15 mouse cellular contexts compared by ENCODE assay signal in the genomic region with DNA sequence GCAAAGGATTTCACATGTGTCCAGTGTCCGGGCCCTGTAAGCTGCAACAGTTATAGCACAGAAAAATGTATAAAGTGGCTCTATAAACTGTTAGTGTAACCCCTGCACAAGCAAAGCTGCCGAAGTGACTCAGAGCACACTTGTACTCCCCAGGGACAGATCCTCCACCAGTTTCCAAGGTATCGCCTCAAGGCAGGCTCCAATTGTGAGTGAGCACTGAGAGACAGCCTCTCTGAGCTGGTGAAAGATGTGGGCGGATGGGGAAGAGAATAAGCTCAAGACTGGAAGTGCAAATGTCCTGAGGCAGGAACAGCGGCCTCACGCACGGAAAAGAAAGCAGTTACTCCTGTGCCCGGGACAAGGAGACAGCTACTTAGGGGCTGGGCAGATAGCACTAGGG. TPM values are rescaled to one million over a fixed set of nuclear protein-coding genes. Genes with fewer than 3 reads are reported as not detected.
DNase-seq lines count a peak whose midpoint lies in the region; ATAC-seq lines count a peak whose summit lies in the region.
"Had no signal": no experiment of that assay in that cellular context is flagged by ENCODE, and none has a peak within 500 bp of the region (broad histone marks: within the 10 kb centered on the region; RNA-seq: fewer than 3 reads in every experiment).

No protein-coding gene starts in this region.

- no peak for DNase-seq in heart, postnatal 14 days
- no peak for DNase-seq in lung, adult 18-20 months
- no peak for DNase-seq in cerebellum, adult 18-20 months
- DNase-seq: adrenal gland, adult 8-10 months; cerebellum, postnatal 36 days; gastrocnemius, adult 2 months; kidney, adult 2 months; thymus, postnatal 4 days had no signal

- peak overlapping the region; percentile 72 for H3K27ac ChIP-seq in heart, embryonic 15.5 days
- H3K27ac ChIP-seq in lung, embryonic 16.5 days (ENCODE audit: low read length) = peak overlapping the region; percentile 70
- H3K27ac ChIP-seq in embryonic facial prominence, embryonic 15.5 days (replicated peaks) = 0 out of 2 replicates have a peak overlapping the region, but pooled peaks have one; percentile 39
- no peak overlapping the region for H3K27ac ChIP-seq in limb, embryonic 12.5 days
- H3K27ac ChIP-seq: liver, embryonic 14.5 days had no signal

- H3K4me1 ChIP-seq in heart, embryonic 15.5 days (replicated peaks) = peaks cover 92% of the 10 kb centered on the region
- H3K4me1 ChIP-seq in lung, embryonic 16.5 days (replicated peaks; ENCODE audit: control insufficient read depth, insufficient read depth, low read length) = peaks cover 79% of the 10 kb centered on the region
- H3K4me1 ChIP-seq in embryonic facial prominence, embryonic 15.5 days = peaks cover 94% of the 10 kb centered on the region
- H3K4me1 ChIP-seq in limb, embryonic 12.5 days (replicated peaks) = peaks cover 93% of the 10 kb centered on the region

- intact Hi-C loops in heart, postnatal 14 days (cut with DNase I) = no loop called here

- H3K4me2 ChIP-seq in heart, embryonic 15.5 days = peak overlapping the region; percentile 27; the same call in 1 of the 2 replicates
- no peak overlapping the region; the same call in 1 of the 2 replicates for H3K4me2 ChIP-seq in lung, embryonic 16.5 days (ENCODE audit: low read depth, low read length)
- H3K4me2 ChIP-seq in embryonic facial prominence, embryonic 15.5 days (replicated peaks) = no peak overlapping the region
- no peak overlapping the region for H3K4me2 ChIP-seq in limb, embryonic 12.5 days

- no peaks in the 10 kb centered on the region for H3K36me3 ChIP-seq in heart, embryonic 15.5 days
- no peaks in the 10 kb centered on the region for H3K36me3 ChIP-seq in lung, embryonic 16.5 days (ENCODE audit: control insufficient read depth, insufficient read depth, low read length)
- no peaks in the 10 kb centered on the region for H3K36me3 ChIP-seq in embryonic facial prominence, embryonic 15.5 days
- H3K36me3 ChIP-seq in limb, embryonic 12.5 days = no peaks in the 10 kb centered on the region
- H3K36me3 ChIP-seq: stomach, embryonic 15.5 days had no signal

- no peaks in the 10 kb centered on the region for H3K27me3 ChIP-seq in heart, embryonic 15.5 days
- H3K27me3 ChIP-seq in lung, embryonic 16.5 days (ENCODE audit: control insufficient read depth, insufficient read depth, low read depth, low read length) = no peaks in the 10 kb centered on the region
- no peaks in the 10 kb centered on the region for H3K27me3 ChIP-seq in embryonic facial prominence, embryonic 15.5 days
- H3K27me3 ChIP-seq in limb, embryonic 12.5 days = peaks cover 13% of the 10 kb centered on the region
- H3K27me3 ChIP-seq: stomach, embryonic 15.5 days had no signal

- H3K9ac ChIP-seq in heart, embryonic 15.5 days = no peak overlapping the region
- H3K9ac ChIP-seq in lung, embryonic 16.5 days (ENCODE audit: low read length) = no peak overlapping the region
- no peak overlapping the region for H3K9ac ChIP-seq in embryonic facial prominence, embryonic 15.5 days
- 0 out of 2 replicates have a peak overlapping the region, but pooled peaks have one; percentile 23 for H3K9ac ChIP-seq in limb, embryonic 12.5 days (replicated peaks)
- H3K9ac ChIP-seq: liver, embryonic 14.5 days; stomach, embryonic 15.5 days had no signal

- WGBS in heart, embryonic 15.5 days = 66% methylated on average over 8 of the region's 8 CpGs
- WGBS in lung, embryonic 16.5 days = 57% methylated on average over 8 of the region's 8 CpGs
- 61% methylated on average over 8 of the region's 8 CpGs for WGBS in embryonic facial prominence, embryonic 15.5 days
- WGBS in limb, embryonic 12.5 days = 72% methylated on average over 8 of the region's 8 CpGs

- no peak overlapping the region for H3K4me3 ChIP-seq in heart, embryonic 15.5 days
- no peak overlapping the region for H3K4me3 ChIP-seq in lung, embryonic 16.5 days (ENCODE audit: low read length)
- no peak overlapping the region for H3K4me3 ChIP-seq in embryonic facial prominence, embryonic 15.5 days (replicated peaks)
- H3K4me3 ChIP-seq in limb, embryonic 12.5 days (replicated peaks) = no peak overlapping the region
- H3K4me3 ChIP-seq: gastrocnemius, adult 2 months; megakaryocyte, embryonic 14.5 days; stomach, embryonic 15.5 days had no signal

- H3K9me3 ChIP-seq in heart, embryonic 15.5 days (replicated peaks) = no peaks in the 10 kb centered on the region
- no peaks in the 10 kb centered on the region for H3K9me3 ChIP-seq in lung, embryonic 16.5 days (ENCODE audit: control insufficient read depth, low read length)
- H3K9me3 ChIP-seq in embryonic facial prominence, embryonic 15.5 days (replicated peaks) = no peaks in the 10 kb centered on the region
- H3K9me3 ChIP-seq in limb, embryonic 12.5 days = no peaks in the 10 kb centered on the region
- H3K9me3 ChIP-seq: megakaryocyte, embryonic 14.5 days; stomach, embryonic 15.5 days had no signal

- ATAC-seq in heart, embryonic 15.5 days (replicated peaks; ENCODE audit: insufficient number of reproducible peaks, insufficient read depth, low FRiP score, low read depth) = no peak
- no peak for ATAC-seq in lung, embryonic 16.5 days (ENCODE audit: low read depth)
- ATAC-seq in embryonic facial prominence, embryonic 15.5 days (ENCODE audit: insufficient number of reproducible peaks, low FRiP score, low TSS enrichment, low read depth) = no peak
- no peak for ATAC-seq in limb, embryonic 12.5 days (ENCODE audit: insufficient number of reproducible peaks, insufficient read depth, low FRiP score, low TSS enrichment, low read depth)

RNA-seq across cellular contexts. Expression of a gene that starts 26.4 kb away (rescaled TPM):
- polyA plus RNA-seq in heart, embryonic 15.5 days (2015; fragmentation: Nextera tagmentation; extraction: Ambion mirVana) = 4.6 and 5.1 TPM in 2 replicates
- total RNA-seq in heart, postnatal 14 days (2021) = 10 to 100 TPM; 32.4 to 32.5 TPM
- polyA plus RNA-seq in lung, embryonic 16.5 days (2015; fragmentation: Nextera tagmentation; extraction: Ambion mirVana) = 7.0 and 7.5 TPM in 2 replicates
- polyA plus RNA-seq in embryonic facial prominence, embryonic 15.5 days (2015; fragmentation: Nextera tagmentation; extraction: Ambion mirVana) = 8.7 and 9.0 TPM in 2 replicates
- polyA plus RNA-seq in limb, embryonic 12.5 days (2016; fragmentation: Nextera tagmentation; extraction: Ambion mirVana) = 3.3 and 4.0 TPM in 2 replicates

RNA-seq across cellular contexts. Expression of a gene that starts 31.2 kb away (rescaled TPM):
- 0.68 and 2.3 TPM in 2 replicates for polyA plus RNA-seq in heart, embryonic 15.5 days (2015; fragmentation: Nextera tagmentation; extraction: Ambion mirVana)
- total RNA-seq in heart, postnatal 14 days (2021) = under 1 TPM; 0.31 to 0.44 TPM
- polyA plus RNA-seq in lung, embryonic 16.5 days (2015; fragmentation: Nextera tagmentation; extraction: Ambion mirVana) = 0.55 and 1.8 TPM in 2 replicates
- 0.63 and 1.5 TPM in 2 replicates for polyA plus RNA-seq in embryonic facial prominence, embryonic 15.5 days (2015; fragmentation: Nextera tagmentation; extraction: Ambion mirVana)
- polyA plus RNA-seq in limb, embryonic 12.5 days (2016; fragmentation: Nextera tagmentation; extraction: Ambion mirVana) = not detected in 2 replicates
- total RNA-seq: gastrocnemius, adult 2 months had no signal
